Mouse (Mus musculus) brain, embryonic 14.5 days (tissue): ENCODE measurements around the gene Haus4.

Source experiments
- CTCF ChIP-seq: fragments of 200-500 bp; IDR thresholded peaks from 2 replicates; pipeline ENCODE4 v1.5.1; 2012; ENCODE audit warnings: inconsistent platforms, mild to moderate bottlenecking, moderate library complexity, borderline replicate concordance; ENCODE audit not compliant: insufficient read depth, insufficient read length; ENCODE audit errors: extremely low read depth
- POLR2A ChIP-seq: fragments of 200-500 bp; IDR thresholded peaks from 2 replicates; pipeline ENCODE4 v1.6.1; 2012; ENCODE audit warnings: mild to moderate bottlenecking, inconsistent platforms, borderline replicate concordance; ENCODE audit not compliant: poor library complexity, insufficient read depth, insufficient read length, severe bottlenecking; ENCODE audit errors: extremely low read depth

DNA sequence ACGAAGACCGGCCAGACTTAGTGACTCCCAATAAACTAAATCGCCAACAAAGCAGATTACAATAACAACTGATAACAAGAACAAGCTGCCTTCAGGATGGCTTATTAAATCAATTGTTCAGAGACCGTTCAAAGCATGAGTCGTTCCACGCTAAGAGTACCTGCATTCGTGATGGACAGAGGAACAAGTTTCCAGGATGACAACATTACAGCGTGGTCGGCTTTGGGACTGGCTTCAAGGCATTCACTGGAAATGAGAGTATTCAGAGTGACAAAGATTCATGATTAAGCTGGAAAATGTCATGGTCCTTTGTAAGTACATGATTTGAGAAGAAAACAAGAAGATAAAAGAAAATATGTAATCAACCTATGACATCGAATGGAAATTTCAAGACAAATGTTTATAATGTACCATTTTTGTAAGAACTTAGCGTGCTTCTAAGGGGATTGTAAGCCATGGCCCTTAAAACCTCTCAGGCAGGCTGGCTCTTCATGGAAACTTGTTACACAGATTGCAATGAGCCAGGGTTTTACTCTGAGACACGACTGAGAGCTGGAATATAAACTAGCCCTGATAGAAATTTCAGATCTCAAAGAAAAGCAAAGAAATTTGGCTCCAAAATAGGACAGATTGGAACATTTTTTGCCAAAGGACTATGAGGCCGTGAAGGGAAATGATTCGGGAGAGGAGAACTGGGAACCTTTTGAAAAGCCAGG, 6.3 kb upstream of the Haus4 start:
- no peak for TF ChIP-seq CTCF
- TF ChIP-seq POLR2A, result no peak
